Mouse (Mus musculus) layer of hippocampus, adult 2 months (tissue): ENCODE data around the gene Wdpcp. TPM values are rescaled to one million over a fixed set of nuclear protein-coding genes. Genes with fewer than 3 reads are reported as not detected.

Source experiments
- DNase-seq, 2 experiments: peaks; one replicate each; pipeline ENCODE4 v3.0.0; 2022; ENCODE audit warnings: low spot score in 2 of 2
- H3K27ac ChIP-seq: fragments of 200-600 bp; 2 replicates; pipeline ENCODE4 v1.8.1; 2022
- H3K4me3 ChIP-seq: fragments of 200-600 bp; 2 replicates; pipeline ENCODE4 v1.8.1; 2022; ENCODE audit warnings: mild to moderate bottlenecking
- CTCF ChIP-seq: fragments of 200-600 bp; conservative IDR thresholded peaks from 2 replicates; pipeline ENCODE4 v1.8.1; 2022; ENCODE audit warnings: antibody characterized with exemption, mild to moderate bottlenecking, moderate library complexity
- microRNA-seq, 2 experiments: library from miRNA; unstranded; fragments of <30 nt; microRNA quantifications; one replicate each; pipeline ENCODE4 v1.2.0; 2021
- total RNA-seq, 2 experiments: library from RNA; stranded (reverse); gene quantifications; 2 replicates each; pipeline ENCODE4 v1.2.3; 2021

Wdpcp gene
- total RNA-seq, 2 experiments from 2014 or later, result 10.5 to 13.0 TPM

DNA sequence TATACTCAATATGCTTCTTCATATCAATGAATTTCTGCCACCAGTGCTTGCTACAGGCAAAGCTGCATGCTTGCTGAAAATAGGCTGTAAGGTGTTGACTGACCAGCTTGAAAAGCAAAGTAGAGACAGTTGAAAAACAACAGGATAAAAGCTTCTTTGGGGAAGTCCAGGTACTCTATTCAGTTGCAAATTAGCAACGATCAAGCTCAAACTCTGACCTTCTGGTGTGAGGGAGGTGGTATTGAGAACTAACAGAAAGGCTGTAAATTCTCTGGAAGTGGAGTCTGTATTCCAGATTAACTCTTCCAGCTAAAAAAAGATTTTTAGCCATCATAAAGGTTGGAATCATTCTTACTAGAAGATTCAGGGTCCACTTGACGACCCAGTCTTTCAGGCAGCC, 303.0 kb downstream of the Wdpcp start:
- Histone ChIP-seq H3K4me3 (no peak overlapping the region), H3K27ac (no peak overlapping the region)
- DNase-seq, result no peak
- no peak for TF ChIP-seq CTCF

DNA sequence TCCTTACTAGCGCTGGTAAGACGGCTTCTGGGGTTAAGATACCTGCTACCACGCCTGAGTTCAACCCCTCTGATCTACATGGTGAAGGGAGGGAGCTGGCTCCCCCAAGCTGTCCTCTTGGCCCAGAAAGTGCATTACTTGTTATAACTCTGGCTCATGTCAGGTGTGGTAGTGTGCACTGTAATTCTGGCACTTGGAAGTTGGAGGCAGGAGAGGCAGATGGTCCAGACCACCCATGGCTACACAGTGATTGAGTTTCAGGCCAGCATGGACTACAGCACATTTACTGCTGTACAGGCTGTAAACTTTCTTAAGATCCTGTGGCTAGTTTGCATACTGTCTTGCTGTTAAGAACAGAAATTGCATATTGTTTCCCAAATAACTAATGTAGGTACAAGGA, 322.7 kb downstream of the Wdpcp start:
- no peak for TF ChIP-seq CTCF
- DNase-seq, result no peak
- Histone ChIP-seq H3K4me3 (no peak overlapping the region), H3K27ac (no peak overlapping the region)

DNA sequence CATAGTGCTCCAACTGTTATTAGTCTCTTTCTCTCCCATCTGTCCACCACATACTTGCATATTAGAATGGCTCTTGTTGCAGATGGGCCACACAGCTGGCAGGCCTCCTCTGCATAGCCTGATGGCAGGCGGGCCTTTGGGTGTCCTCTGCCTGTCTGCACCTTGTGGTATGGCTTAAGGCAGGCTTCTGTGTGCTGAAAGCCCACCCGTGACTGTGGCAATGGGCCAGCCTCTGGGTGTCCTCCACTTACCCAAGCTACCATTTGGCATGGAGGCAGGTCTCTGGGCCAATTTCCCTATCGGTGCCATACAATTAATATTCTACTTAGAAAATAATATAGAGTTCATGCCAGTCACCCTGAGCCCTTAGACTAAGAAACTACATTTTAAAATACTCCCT, 350.5 kb downstream of the Wdpcp start:
- Histone ChIP-seq H3K4me3 (no peak overlapping the region), H3K27ac (no peak overlapping the region)
- no peak for DNase-seq
- no peak for TF ChIP-seq CTCF

Small RNAs within 50 kb of the gene (microRNA-seq; reads per million reads assigned to microRNA genes)
- gene Gm22990, result 0 reads per million in 2 experiments

Other genes starting within 250 kb of the Wdpcp start
- 10 to 100 TPM; 74.0 to 81.0 TPM for gene Ugp2, start 201.0 kb upstream of the Wdpcp start, total RNA-seq
- gene Mdh1, start 132 bp downstream of the Wdpcp start, total RNA-seq, result 100 to 1,000 TPM; 667 to 677 TPM